Mouse (Mus musculus) hindbrain, embryonic 14.5 days (tissue): ENCODE measurements around the gene Tlcd1. TPM values are rescaled to one million over a fixed set of nuclear protein-coding genes. Genes with fewer than 3 reads are reported as not detected.

Experiments used
- ATAC-seq: fragments of 200-750 bp; cut with Nextera tagmentation; 2 replicates; pipeline ENCODE4 v1.8.0; 2017; ENCODE audit warnings: moderate number of reproducible peaks, mild to moderate bottlenecking, moderate TSS enrichment, moderate library complexity; ENCODE audit not compliant: low FRiP score
- DNase-seq: peaks from one replicate; pipeline ENCODE4 v3.0.0-alpha.2; 2015; ENCODE audit warnings: low spot score
- H3K27ac ChIP-seq: fragments of 300-500 bp; sonication (generic); 2 replicates; pipeline ENCODE4 v1.5.1; 2014; ENCODE audit warnings: mild to moderate bottlenecking, moderate library complexity
- H3K27me3 ChIP-seq: fragments of 300-500 bp; sonication (generic); 2 replicates; pipeline ENCODE4 v1.6.1; 2014; ENCODE audit warnings: mild to moderate bottlenecking, low read length, mixed read lengths; ENCODE audit not compliant: control insufficient read depth, insufficient read depth
- H3K36me3 ChIP-seq: fragments of 300-500 bp; sonication (generic); replicated peaks from 2 replicates; pipeline ENCODE4 v1.6.1; 2014; ENCODE audit not compliant: control insufficient read depth, insufficient read depth
- H3K4me1 ChIP-seq: fragments of 300-500 bp; sonication (generic); replicated peaks from 2 replicates; pipeline ENCODE4 v1.6.1; 2014; ENCODE audit warnings: antibody characterized with exemption, low read length, mixed read lengths; ENCODE audit not compliant: control insufficient read depth, insufficient read depth
- H3K4me2 ChIP-seq: fragments of 300-500 bp; sonication (generic); replicated peaks from 2 replicates; pipeline ENCODE4 v1.6.1; 2014; ENCODE audit warnings: mild to moderate bottlenecking, moderate library complexity
- H3K4me3 ChIP-seq: fragments of 300-500 bp; sonication (generic); replicated peaks from 2 replicates; pipeline ENCODE4 v1.5.1; 2014; ENCODE audit warnings: mild to moderate bottlenecking, low read length
- H3K9ac ChIP-seq: fragments of 300-500 bp; sonication (generic); 2 replicates; pipeline ENCODE4 v1.6.1; 2014
- H3K9me3 ChIP-seq: fragments of 300-500 bp; sonication (generic); 2 replicates; pipeline ENCODE4 v1.6.1; 2016; ENCODE audit warnings: low read length; ENCODE audit not compliant: control insufficient read depth
- WGBS: fragments of 180-500 bp; shearing (Covaris S2); extraction: QIAGEN DNeasy Blood & Tissue Kit; methylation state at CpG from one replicate; pipeline ENCODE4 v1.1.7; 2014; 5-methylcytosine and 5-hydroxymethylcytosine counted together
- polyA plus RNA-seq: library from polyadenylated mRNA; unstranded; fragments of >200 nt; fragmentation: Nextera tagmentation; extraction: Ambion mirVana; gene quantifications from 2 replicates; pipeline ENCODE4 v1.2.1, GENCODE M21; 2014

Tlcd1 gene
- polyA plus RNA-seq, 1 experiment from 2014 or later = 13.4 TPM

DNA sequence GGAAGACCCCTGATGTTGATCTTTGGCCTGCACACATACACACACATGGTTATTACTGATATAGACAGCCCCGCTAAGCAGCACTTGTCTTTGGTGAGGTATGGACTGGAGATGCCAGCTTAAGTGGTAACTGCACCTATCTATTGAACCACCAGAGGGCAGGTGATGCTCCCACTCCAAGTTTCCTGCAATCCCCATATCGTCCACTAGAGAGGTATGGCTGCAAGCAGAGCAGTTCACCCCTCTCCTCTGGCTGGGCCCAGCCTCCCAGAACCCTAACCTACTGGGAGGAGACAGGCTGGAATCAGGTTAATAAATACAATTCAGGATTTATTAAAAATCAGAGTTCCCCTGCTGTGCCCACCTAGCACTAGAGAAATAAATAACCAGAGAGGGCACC lies 17.4 kb upstream of the Tlcd1 start:
- DNase-seq (peak; percentile 80), ATAC-seq (peak; percentile 64)
- H3K4me1 ChIP-seq = peaks cover 19% of the 10 kb centered on the region
- H3K4me2 ChIP-seq = no peak overlapping the region
- no peak overlapping the region for H3K9ac ChIP-seq
- H3K9me3 ChIP-seq = no peaks in the 10 kb centered on the region
- peaks cover 85% of the 10 kb centered on the region for H3K36me3 ChIP-seq
- WGBS = 33% methylated on average over 2 of the region's 2 CpGs
- no peaks in the 10 kb centered on the region for H3K27me3 ChIP-seq
- no peak overlapping the region for H3K27ac ChIP-seq
- no peak overlapping the region for H3K4me3 ChIP-seq

DNA sequence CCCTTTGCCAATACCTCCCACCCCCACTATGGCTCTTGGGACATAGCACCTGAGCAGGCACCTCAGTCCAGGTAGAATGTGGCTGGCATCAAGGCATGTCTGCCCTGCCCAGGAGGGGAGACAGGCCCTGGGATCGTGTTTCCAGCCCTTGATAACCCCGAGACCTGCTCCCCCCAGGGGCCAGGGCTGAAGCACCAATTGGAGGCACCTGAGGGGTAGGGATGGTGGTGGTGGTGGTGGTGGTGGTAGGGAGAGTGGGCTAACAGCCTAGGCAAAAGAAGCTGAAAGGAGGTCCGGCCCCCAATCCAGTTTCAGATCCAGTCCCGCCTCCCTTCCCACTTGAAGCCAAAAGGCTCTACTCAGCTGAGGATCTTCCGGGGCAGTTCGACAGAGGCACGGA lies 17.0 kb upstream of the Tlcd1 start:
- no peak overlapping the region for H3K4me2 ChIP-seq
- no peaks in the 10 kb centered on the region for H3K27me3 ChIP-seq
- ATAC-seq (no peak), DNase-seq (no peak)
- 78% methylated on average over 7 of the region's 7 CpGs for WGBS
- H3K36me3 ChIP-seq = peaks cover 81% of the 10 kb centered on the region
- H3K9me3 ChIP-seq = no peaks in the 10 kb centered on the region
- H3K4me3 ChIP-seq = no peak overlapping the region
- H3K27ac ChIP-seq = no peak overlapping the region
- no peak overlapping the region for H3K9ac ChIP-seq
- H3K4me1 ChIP-seq = peaks cover 19% of the 10 kb centered on the region

DNA sequence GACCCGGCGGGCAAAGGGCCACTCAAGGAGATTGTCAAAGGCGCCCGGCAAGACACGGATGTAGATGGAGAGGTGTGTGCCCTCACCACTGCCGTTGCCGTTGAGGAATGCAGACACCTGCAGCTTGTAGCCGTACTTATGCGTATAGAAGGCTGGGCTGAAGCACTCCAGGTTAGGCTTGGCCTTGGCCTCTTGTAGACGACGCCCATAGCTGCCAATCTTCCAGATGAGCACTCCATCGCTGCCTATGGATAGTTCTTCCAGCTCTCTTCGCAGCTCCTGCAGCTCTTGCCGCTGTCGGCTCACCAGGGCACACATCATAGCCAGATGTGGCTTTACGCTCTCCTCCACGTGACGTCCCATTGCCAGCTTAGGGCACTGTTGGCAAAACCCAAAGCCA lies 16.3 kb upstream of the Tlcd1 start:
- Histone ChIP-seq H3K4me3 (no peak overlapping the region), H3K9ac (no peak overlapping the region), H3K36me3 (peaks cover 74% of the 10 kb centered on the region), H3K4me1 (peaks cover 19% of the 10 kb centered on the region), H3K4me2 (no peak overlapping the region), H3K27ac (no peak overlapping the region), H3K27me3 (no peaks in the 10 kb centered on the region), H3K9me3 (no peaks in the 10 kb centered on the region)
- DNase-seq (no peak), ATAC-seq (no peak)
- WGBS = 91% methylated on average over 18 of the region's 18 CpGs

DNA sequence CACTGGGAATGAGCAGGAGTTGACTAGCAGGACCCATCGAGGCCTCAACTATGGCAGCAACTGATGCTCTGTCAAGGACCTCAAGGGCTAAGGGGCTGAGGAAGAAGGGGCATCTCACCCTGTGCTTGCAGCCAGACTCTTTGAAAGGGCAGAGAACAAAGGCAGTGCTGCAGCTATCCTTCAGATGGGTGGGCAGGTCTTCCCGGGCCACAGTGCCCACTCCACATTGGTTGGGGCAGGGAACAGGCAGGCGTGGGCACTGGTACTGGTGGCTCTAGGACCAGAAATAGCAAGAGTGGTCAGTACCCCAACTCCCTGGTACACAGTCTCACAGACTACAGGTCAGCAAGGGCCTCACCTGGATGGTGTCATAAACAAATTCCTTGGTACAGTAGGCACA lies 15.8 kb upstream of the Tlcd1 start:
- ATAC-seq (no peak), DNase-seq (no peak)
- WGBS = 87% methylated on average over 3 of the region's 3 CpGs
- no peaks in the 10 kb centered on the region for H3K27me3 ChIP-seq
- peaks cover 69% of the 10 kb centered on the region for H3K36me3 ChIP-seq
- H3K27ac ChIP-seq = no peak overlapping the region
- H3K4me1 ChIP-seq = peaks cover 19% of the 10 kb centered on the region
- H3K9ac ChIP-seq = no peak overlapping the region
- H3K4me2 ChIP-seq = no peak overlapping the region
- H3K4me3 ChIP-seq = no peak overlapping the region
- H3K9me3 ChIP-seq = no peaks in the 10 kb centered on the region

DNA sequence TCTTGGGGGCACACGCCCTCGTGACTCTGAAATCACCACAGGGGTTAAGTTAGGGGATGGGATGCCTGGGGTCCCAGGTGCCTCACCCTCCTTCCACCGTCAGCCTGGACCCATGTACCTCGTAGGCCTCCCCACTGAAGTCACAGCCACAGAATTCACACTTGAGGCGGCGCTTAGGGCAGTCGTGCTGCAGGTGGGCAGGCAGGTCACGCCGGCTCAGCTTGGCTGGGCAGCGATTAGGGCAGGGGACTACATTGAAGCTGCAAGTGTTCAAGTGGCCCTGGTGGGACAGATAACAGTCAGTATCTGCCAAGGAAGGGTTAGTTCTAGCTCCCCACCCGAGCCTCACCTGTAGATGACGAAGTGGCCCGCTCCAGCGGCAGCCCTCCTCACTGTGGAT lies 15.3 kb upstream of the Tlcd1 start:
- Histone ChIP-seq H3K36me3 (peaks cover 64% of the 10 kb centered on the region), H3K9me3 (no peaks in the 10 kb centered on the region), H3K4me3 (no peak overlapping the region), H3K4me1 (peaks cover 24% of the 10 kb centered on the region), H3K4me2 (no peak overlapping the region), H3K27me3 (no peaks in the 10 kb centered on the region), H3K27ac (no peak overlapping the region), H3K9ac (no peak overlapping the region)
- whole genome bisulfite sequencing = 94% methylated on average over 14 of the region's 14 CpGs
- ATAC-seq (no peak), DNase-seq (no peak)

DNA sequence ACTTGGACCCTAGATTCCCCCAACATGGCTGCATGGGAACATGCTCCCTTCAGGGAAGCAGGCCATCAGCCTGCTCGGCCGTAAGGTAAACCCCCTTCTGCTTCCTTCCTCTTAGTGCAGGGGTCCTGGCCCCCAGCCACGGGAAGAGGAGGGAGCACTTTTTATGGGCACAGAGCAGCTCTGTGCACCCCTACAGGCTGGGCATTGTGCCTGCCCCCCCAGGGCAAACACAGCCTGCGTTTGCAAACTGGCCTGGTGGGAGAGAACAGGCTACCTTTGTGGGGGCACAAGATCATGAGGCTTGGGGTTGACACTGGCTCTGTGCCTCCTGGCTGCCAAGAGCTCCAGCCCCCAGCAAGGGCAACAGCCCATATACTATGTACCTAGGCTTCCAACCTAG lies 14.5 kb upstream of the Tlcd1 start:
- Histone ChIP-seq H3K4me1 (peaks cover 25% of the 10 kb centered on the region), H3K27me3 (no peaks in the 10 kb centered on the region), H3K9me3 (no peaks in the 10 kb centered on the region), H3K36me3 (peaks cover 56% of the 10 kb centered on the region), H3K4me2 (peak overlapping the region; percentile 79), H3K4me3 (0 out of 2 replicates have a peak overlapping the region, but pooled peaks have one; percentile 96), H3K9ac (0 out of 2 replicates have a peak overlapping the region, but pooled peaks have one; percentile 100), H3K27ac (peak overlapping the region; percentile 97)
- ATAC-seq (no peak), DNase-seq (no peak)
- 58% methylated on average over 4 of the region's 4 CpGs for WGBS

DNA sequence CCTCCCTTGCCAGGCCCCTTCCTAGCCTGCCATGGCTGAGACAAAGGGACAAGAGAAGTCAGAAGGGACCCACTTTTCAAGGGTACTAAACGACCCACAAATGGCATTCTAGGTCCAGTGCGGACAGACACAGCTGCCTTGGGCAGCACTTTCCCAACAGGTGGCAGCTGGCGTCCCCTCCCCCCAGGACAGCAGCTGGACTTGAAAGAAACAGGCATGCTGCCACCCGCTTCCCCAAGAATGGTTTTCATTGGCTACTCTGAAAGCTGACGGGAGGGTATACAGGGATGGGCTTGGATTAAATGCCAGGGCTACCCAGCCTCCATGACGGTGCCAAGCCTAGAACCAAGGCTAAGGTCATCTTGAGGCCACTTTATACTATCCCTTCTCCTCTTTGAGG lies 14.0 kb upstream of the Tlcd1 start:
- Histone ChIP-seq H3K9me3 (no peaks in the 10 kb centered on the region), H3K4me1 (peaks cover 25% of the 10 kb centered on the region)
- ATAC-seq = no peak

DNA sequence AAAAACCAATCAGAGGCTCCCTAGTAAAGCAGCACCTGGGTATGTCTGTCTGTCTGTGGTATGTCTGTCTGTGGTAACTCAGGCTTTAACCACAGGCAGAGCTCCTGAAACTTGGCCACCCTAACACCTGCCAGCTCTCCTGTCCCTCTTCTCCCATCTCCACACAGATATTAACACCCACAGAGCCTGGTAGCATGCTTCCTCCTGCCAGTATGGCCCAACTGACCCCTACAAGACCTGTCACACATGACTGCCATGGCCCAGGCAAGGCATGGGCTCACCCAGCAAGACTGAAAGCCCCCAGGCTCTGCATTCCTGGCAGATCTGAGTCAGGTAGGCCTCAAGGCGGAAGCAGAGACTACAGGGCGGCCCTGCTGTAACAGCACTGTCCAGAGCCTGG lies 13.5 kb upstream of the Tlcd1 start:
- H3K4me1 ChIP-seq = peaks cover 25% of the 10 kb centered on the region
- no peak for ATAC-seq
- WGBS = 80% methylated on average over 2 of the region's 2 CpGs

More for the DNA sequence above, 14.0 kb upstream of the Tlcd1 start:
- Histone ChIP-seq H3K4me2 (peak overlapping the region; percentile 79), H3K36me3 (peaks cover 51% of the 10 kb centered on the region), H3K27me3 (no peaks in the 10 kb centered on the region), H3K9ac (peak overlapping the region; percentile 100), H3K4me3 (peak overlapping the region; percentile 96), H3K27ac (peak overlapping the region; percentile 97)
- 34% methylated on average over 6 of the region's 6 CpGs for WGBS
- no peak for DNase-seq

DNA sequence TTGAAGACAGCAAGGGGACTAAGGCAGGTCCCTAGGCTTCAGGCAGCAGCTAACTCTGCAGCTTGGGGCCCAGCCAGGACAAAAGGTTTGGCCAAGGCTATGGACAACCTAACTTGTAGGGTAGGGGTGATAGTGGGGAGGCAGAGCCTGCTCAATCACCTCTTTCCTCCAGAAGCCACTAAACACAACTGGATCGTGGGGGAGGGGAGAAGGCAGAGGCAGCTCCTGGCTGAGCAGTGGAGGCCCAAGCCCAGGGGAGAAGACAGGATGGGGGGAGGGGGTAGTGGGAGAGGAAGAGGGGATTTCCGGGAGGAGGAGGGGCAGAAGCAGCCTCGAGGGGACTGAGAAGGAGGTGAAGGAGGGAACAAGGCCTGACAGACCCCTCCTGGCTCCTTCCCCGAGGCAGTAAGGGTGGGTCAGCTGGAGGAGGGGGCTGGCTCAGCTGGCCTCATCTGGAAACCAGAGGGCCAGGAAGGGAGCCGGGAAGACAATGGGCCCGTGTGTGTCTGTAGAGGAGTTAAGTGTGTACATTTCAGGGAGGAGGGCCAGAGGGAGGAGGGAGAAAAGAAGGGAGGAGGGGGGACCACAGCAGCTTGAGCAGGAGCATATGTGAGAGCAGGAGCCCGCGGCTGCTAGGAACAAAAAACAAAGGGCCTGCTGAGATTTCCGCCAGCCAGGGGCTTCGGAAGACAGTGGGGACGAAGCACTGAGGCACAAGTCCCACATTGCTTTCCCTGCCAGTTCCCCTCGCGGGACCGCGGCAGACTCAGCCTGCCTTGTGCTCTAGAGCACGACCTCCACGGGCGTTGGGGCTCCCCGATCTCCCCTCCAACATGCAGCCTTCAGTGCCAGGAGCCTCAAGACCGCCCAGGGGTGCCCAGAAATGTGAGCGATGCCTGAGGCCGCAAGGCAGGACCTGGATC lies 12.6 kb upstream of the Tlcd1 start:
- Histone ChIP-seq H3K4me3 (peak overlapping the region; percentile 96), H3K27ac (peak overlapping the region; percentile 97), H3K36me3 (peaks cover 37% of the 10 kb centered on the region), H3K27me3 (no peaks in the 10 kb centered on the region), H3K4me2 (peak overlapping the region; percentile 79), H3K9me3 (no peaks in the 10 kb centered on the region), H3K9ac (peak overlapping the region; percentile 100), H3K4me1 (peaks cover 25% of the 10 kb centered on the region)
- under 1% methylated on average over 22 of the region's 22 CpGs for WGBS
- DNase-seq (peak; percentile 72), ATAC-seq (peak; percentile 34)

More for the DNA sequence above, 13.5 kb upstream of the Tlcd1 start:
- Histone ChIP-seq H3K9ac (peak overlapping the region; percentile 100), H3K4me3 (peak overlapping the region; percentile 96), H3K27me3 (no peaks in the 10 kb centered on the region), H3K9me3 (no peaks in the 10 kb centered on the region), H3K36me3 (peaks cover 46% of the 10 kb centered on the region), H3K4me2 (peak overlapping the region; percentile 79), H3K27ac (peak overlapping the region; percentile 97)
- DNase-seq = no peak
